14 mouse cellular contexts compared by ENCODE assay signal in genomic region chr1:24261181-24261580, GRCm38 (mm10).
"Had no signal": no experiment of that assay in that cellular context is flagged by ENCODE, and none has a peak within 500 bp of the region (broad histone marks: within the 10 kb centered on the region; RNA-seq: fewer than 3 reads in every experiment).

No protein-coding gene starts in this region.

- H3K4me3 ChIP-seq: limb, embryonic 12.5 days; liver, embryonic 13.5 days; midbrain, embryonic 13.5 days; neural tube, embryonic 12.5 days had no signal

- H3K27me3 ChIP-seq: limb, embryonic 12.5 days; liver, embryonic 13.5 days; midbrain, embryonic 13.5 days; neural tube, embryonic 12.5 days had no signal

- DNase-seq: kidney, adult 8-10 months; kidney, postnatal 10 days; kidney, postnatal 4 days; liver; liver, embryonic 13.5 days; liver, postnatal 0 days; lung, postnatal 36 days; right cerebral cortex, postnatal 4 days; spleen, adult 18-20 months; thymus, adult 2 months; thymus, postnatal 25 days had no signal

- H3K27ac ChIP-seq: limb, embryonic 12.5 days; liver, embryonic 13.5 days; midbrain, embryonic 13.5 days; neural tube, embryonic 12.5 days had no signal

- H3K4me1 ChIP-seq: liver, embryonic 13.5 days; midbrain, embryonic 13.5 days; neural tube, embryonic 12.5 days had no signal

- H3K9ac ChIP-seq: limb, embryonic 12.5 days; liver, embryonic 13.5 days; liver, postnatal 0 days; midbrain, embryonic 13.5 days; neural tube, embryonic 12.5 days had no signal

- H3K36me3 ChIP-seq: limb, embryonic 12.5 days; liver, embryonic 13.5 days; midbrain, embryonic 13.5 days; neural tube, embryonic 12.5 days had no signal

- H3K9me3 ChIP-seq: limb, embryonic 12.5 days; liver, embryonic 13.5 days; midbrain, embryonic 13.5 days; neural tube, embryonic 12.5 days had no signal

- ATAC-seq: liver, postnatal 0 days; midbrain, embryonic 13.5 days had no signal

- H3K4me2 ChIP-seq: limb, embryonic 12.5 days; liver, embryonic 13.5 days; midbrain, embryonic 13.5 days; neural tube, embryonic 12.5 days had no signal
